Mouse (Mus musculus) thymus, adult 2 months (tissue): ENCODE results near the gene Zmym6. TPM values are rescaled to one million over a fixed set of nuclear protein-coding genes. Genes with fewer than 3 reads are reported as not detected.

Source experiments
- DNase-seq: peaks from one replicate; pipeline ENCODE4 v3.0.0; 2021
- H3K27ac ChIP-seq: fragments of 200-500 bp; 2 replicates; pipeline ENCODE4 v1.5.1; 2012; ENCODE audit warnings: low read length, control low read depth; ENCODE audit not compliant: control insufficient read depth, insufficient read depth
- H3K27me3 ChIP-seq: fragments of 200-500 bp; 2 replicates; pipeline ENCODE4 v1.6.1; 2012; ENCODE audit warnings: mild to moderate bottlenecking, low read length, moderate library complexity, mixed read lengths; ENCODE audit not compliant: control insufficient read depth, insufficient read depth
- H3K36me3 ChIP-seq: fragments of 200-500 bp; 2 replicates; pipeline ENCODE4 v1.6.1; 2012; ENCODE audit warnings: mild to moderate bottlenecking, low read length, moderate library complexity; ENCODE audit not compliant: control insufficient read depth, insufficient read depth
- H3K4me1 ChIP-seq: fragments of 200-500 bp; replicated peaks from 2 replicates; pipeline ENCODE4 v1.6.1; 2012; ENCODE audit warnings: low read length; ENCODE audit not compliant: control insufficient read depth, insufficient read depth
- H3K4me3 ChIP-seq: fragments of 200-500 bp; 2 replicates; pipeline ENCODE4 v1.5.1; 2012; ENCODE audit warnings: mild to moderate bottlenecking, low read length, control low read depth, moderate library complexity; ENCODE audit not compliant: control insufficient read depth, insufficient read depth
- CTCF ChIP-seq: fragments of 200-500 bp; IDR thresholded peaks from 2 replicates; pipeline ENCODE4 v1.5.1; 2012; ENCODE audit warnings: mild to moderate bottlenecking, control low read depth, low read length, moderate library complexity, borderline replicate concordance; ENCODE audit not compliant: control insufficient read depth, poor library complexity, insufficient read depth; ENCODE audit errors: extremely low read depth
- POLR2A ChIP-seq: fragments of 200-500 bp; IDR thresholded peaks from 2 replicates; pipeline ENCODE4 v1.6.1; 2012; ENCODE audit warnings: mild to moderate bottlenecking, low read length, control low read depth, moderate library complexity; ENCODE audit not compliant: control insufficient read depth, poor library complexity, insufficient read depth; ENCODE audit errors: extremely low read depth
- WGBS: fragments of 180-500 bp; shearing (Covaris S2); methylation state at CpG from one replicate; pipeline ENCODE4 v1.1.7; 2018; 5-methylcytosine and 5-hydroxymethylcytosine counted together
- polyA plus RNA-seq: library from polyadenylated mRNA; depleted of rRNA; stranded (reverse); fragments of >200 nt; gene quantifications from 2 replicates; pipeline ENCODE4 v1.2.3, GENCODE M21; 2012

Zmym6 gene
- polyA plus RNA-seq, 1 experiment = 8.2 TPM

- no peaks in the 10 kb centered on the region for H3K27me3 ChIP-seq
- H3K4me3 ChIP-seq = no peak overlapping the region
- H3K36me3 ChIP-seq = no peaks in the 10 kb centered on the region
- no peaks in the 10 kb centered on the region for H3K4me1 ChIP-seq
- H3K27ac ChIP-seq = no peak overlapping the region
- TF ChIP-seq POLR2A (no peak), CTCF (no peak)
- no peak for DNase-seq
- 86% methylated on average over 13 of the region's 13 CpGs for WGBS
These were observed 72.8 kb downstream of the Zmym6 start for GRCm38 (mm10) chr4:127150031-127150430.

- no peak overlapping the region for H3K27ac ChIP-seq
- TF ChIP-seq POLR2A (no peak), CTCF (no peak)
- no peak for DNase-seq
- no peaks in the 10 kb centered on the region for H3K36me3 ChIP-seq
- H3K4me3 ChIP-seq = no peak overlapping the region
- 76% methylated on average over 1 of the region's 1 CpGs for WGBS
- H3K27me3 ChIP-seq = no peaks in the 10 kb centered on the region
- no peaks in the 10 kb centered on the region for H3K4me1 ChIP-seq
These were observed 76.2 kb downstream of the Zmym6 start for GRCm38 (mm10) chr4:127153345-127153744.

- Histone ChIP-seq H3K4me3 (no peak overlapping the region), H3K27me3 (no peaks in the 10 kb centered on the region), H3K36me3 (no peaks in the 10 kb centered on the region), H3K27ac (no peak overlapping the region), H3K4me1 (no peaks in the 10 kb centered on the region)
- TF ChIP-seq POLR2A (no peak), CTCF (no peak)
- 67% methylated on average over 5 of the region's 5 CpGs for WGBS
- peak; percentile 4 for DNase-seq
These were observed 78.6 kb downstream of the Zmym6 start for GRCm38 (mm10) chr4:127155757-127156156.

- WGBS = 87% methylated on average over 4 of the region's 4 CpGs
- no peak for TF ChIP-seq POLR2A
- Histone ChIP-seq H3K27ac (no peak overlapping the region), H3K36me3 (no peaks in the 10 kb centered on the region), H3K4me1 (no peaks in the 10 kb centered on the region), H3K27me3 (no peaks in the 10 kb centered on the region; the same call in 1 of the 2 replicates), H3K4me3 (no peak overlapping the region)
- no peak for DNase-seq
These were observed 80.6 kb downstream of the Zmym6 start for GRCm38 (mm10) chr4:127157746-127158145.

- H3K4me1 ChIP-seq = peaks cover 4% of the 10 kb centered on the region; the same call in 1 of the 2 replicates
- TF ChIP-seq CTCF (no peak), POLR2A (no peak)
- H3K4me3 ChIP-seq = no peak overlapping the region
- H3K36me3 ChIP-seq = no peaks in the 10 kb centered on the region
- peaks cover 6% of the 10 kb centered on the region; the same call in 1 of the 2 replicates for H3K27me3 ChIP-seq
- no peak overlapping the region for H3K27ac ChIP-seq
- no peak for DNase-seq
- WGBS = 74% methylated on average over 8 of the region's 8 CpGs
These were observed 86.7 kb downstream of the Zmym6 start for GRCm38 (mm10) chr4:127163926-127164325.

- H3K4me3 ChIP-seq = no peak overlapping the region
- WGBS = 80% methylated on average over 5 of the region's 5 CpGs
- peaks cover 18% of the 10 kb centered on the region; the same call in 1 of the 2 replicates for H3K27me3 ChIP-seq
- no peak for DNase-seq
- H3K36me3 ChIP-seq = no peaks in the 10 kb centered on the region
- no peak overlapping the region for H3K27ac ChIP-seq
- peaks cover 10% of the 10 kb centered on the region for H3K4me1 ChIP-seq
- TF ChIP-seq POLR2A (no peak), CTCF (no peak)
These were observed 89.9 kb downstream of the Zmym6 start for GRCm38 (mm10) chr4:127167096-127167495.

- Histone ChIP-seq H3K4me1 (peaks cover 10% of the 10 kb centered on the region), H3K36me3 (no peaks in the 10 kb centered on the region), H3K27ac (no peak overlapping the region), H3K27me3 (peaks cover 18% of the 10 kb centered on the region; the same call in 1 of the 2 replicates), H3K4me3 (no peak overlapping the region)
- 24% methylated on average over 8 of the region's 8 CpGs for WGBS
- no peak for TF ChIP-seq CTCF
- DNase-seq = no peak
These were observed 90.5 kb downstream of the Zmym6 start for GRCm38 (mm10) chr4:127167731-127168130.
